Mouse (Mus musculus) C2C12 (cell line): Measurements from ENCODE around the gene Palm2.

Experiments
- CTCF ChIP-seq: IDR thresholded peaks from one replicate; pipeline ENCODE4 v1.5.1; 2011; ENCODE audit not compliant: control insufficient read depth, insufficient read depth, insufficient read length
- MYOD1 ChIP-seq: IDR thresholded peaks from one replicate; pipeline ENCODE4 v1.6.1; 2011; ENCODE audit warnings: low read depth; ENCODE audit not compliant: control insufficient read depth, insufficient read length
- MYOG ChIP-seq: IDR thresholded peaks from one replicate; pipeline ENCODE4 v1.6.1; 2011; ENCODE audit not compliant: control insufficient read depth, insufficient read length; ENCODE audit errors: extremely low read depth
- USF1 ChIP-seq: IDR thresholded peaks from one replicate; pipeline ENCODE4 v1.6.1; 2011; ENCODE audit warnings: low read depth, mild to moderate bottlenecking, control low read depth, moderate library complexity

DNA sequence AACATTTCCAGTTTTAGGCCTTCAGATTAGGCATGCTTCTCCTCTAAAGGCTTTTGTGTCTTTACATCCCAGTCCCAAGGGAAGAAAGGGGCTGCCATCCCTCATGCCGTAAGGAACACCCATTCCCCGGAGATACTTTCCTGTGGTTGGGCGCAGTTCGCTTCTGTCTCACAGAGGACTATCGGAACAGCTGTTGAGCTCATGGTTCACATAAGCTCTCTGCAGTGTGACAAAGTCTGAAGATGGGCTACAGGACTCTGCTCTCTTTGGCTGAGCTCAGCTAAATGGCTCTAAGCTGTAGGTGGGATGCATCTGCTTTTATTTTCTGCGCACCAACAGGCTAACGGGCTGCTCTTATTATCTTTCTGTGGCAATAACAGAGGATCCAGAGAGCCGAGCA, 217.5 kb downstream of the Palm2 start:
- no peak for TF ChIP-seq CTCF
- TF ChIP-seq MYOG, result no peak
- no peak for TF ChIP-seq USF1
- peak; percentile 31 for TF ChIP-seq MYOD1
